Mouse (Mus musculus): ENCODE measurements around the gene Shld2. TPM values are rescaled to one million over a fixed set of nuclear protein-coding genes. Genes with fewer than 3 reads are reported as not detected.

Shld2 gene
- polyA plus RNA-seq, 1 experiment from 2014 or later = 9.7 TPM

DNA sequence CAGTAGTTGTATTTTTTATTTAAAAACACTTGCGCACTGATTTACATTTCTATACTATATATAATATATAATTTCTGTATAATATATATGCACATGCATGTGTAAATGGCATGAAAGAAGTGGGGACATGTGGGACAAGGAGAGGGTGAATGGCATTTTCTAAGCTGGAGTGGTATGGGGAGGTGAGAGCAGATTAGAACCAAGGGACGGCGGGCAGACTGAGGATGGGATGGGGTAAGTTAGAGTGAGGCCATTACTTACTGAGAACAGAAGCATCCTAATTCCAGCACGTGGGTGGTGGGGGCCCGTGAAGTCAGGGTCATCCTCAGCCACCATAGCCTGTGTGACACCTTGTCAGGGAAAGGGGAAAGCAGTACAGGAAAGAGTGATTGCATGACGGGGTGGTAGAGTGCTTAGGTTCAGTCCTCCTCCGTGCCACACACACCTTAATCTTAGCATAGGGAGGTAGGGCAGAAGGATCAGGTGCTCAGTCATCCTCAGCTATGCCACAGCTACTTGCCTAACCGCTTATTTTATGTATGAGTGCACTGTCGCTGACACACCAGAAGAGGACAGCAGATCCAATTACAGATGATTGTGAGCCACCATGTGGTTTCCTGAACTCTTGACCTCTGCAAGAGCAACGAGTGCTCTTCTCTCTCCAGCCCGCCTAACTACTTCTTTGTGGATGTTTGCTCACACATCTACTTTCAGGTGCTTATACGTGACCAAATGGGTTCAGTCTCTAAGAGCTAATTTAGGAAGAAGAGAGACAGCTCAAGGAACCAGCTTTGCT lies 35.7 kb upstream of the Shld2 start:
- WGBS (ENCODE audit: insufficient replicate concordance) = 64% methylated on average over 12 of the region's 12 CpGs
- H3K9me3 ChIP-seq (replicated peaks) = no peaks in the 10 kb centered on the region
- H3K4me1 ChIP-seq = no peaks in the 10 kb centered on the region
- H3K4me3 ChIP-seq = no peak overlapping the region
- peaks cover 31% of the 10 kb centered on the region for H3K36me3 ChIP-seq
- no peak overlapping the region for H3K27ac ChIP-seq
- peak; percentile 49 for ATAC-seq
- H3K27me3 ChIP-seq (replicated peaks) = no peaks in the 10 kb centered on the region
- H3K9ac ChIP-seq = no peak overlapping the region
- no peak overlapping the region for H3K4me2 ChIP-seq

DNA sequence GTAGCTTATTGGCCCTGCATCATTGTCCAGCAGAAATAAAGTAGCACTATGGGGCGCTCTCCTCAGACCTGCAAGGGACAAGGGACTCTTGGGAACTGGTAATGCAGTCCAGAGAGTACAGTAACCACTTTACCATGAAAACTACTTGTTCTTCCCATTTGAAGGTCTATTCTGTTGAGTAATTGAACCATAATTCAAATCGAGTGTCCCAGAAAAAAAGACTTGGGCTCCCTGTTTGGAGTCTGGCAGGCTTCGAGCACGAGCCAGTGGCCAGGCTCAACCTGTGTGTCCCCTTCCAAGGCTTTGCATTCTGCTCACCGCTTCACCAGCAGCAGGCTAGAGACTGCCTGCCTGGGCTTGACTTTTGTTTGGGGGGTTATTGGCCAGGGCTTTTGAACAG lies 34.1 kb upstream of the Shld2 start:
- WGBS (ENCODE audit: insufficient replicate concordance) = 82% methylated on average over 5 of the region's 5 CpGs
- Histone ChIP-seq H3K9ac (no peak overlapping the region), H3K27ac (no peak overlapping the region), H3K4me3 (no peak overlapping the region), H3K36me3 (peaks cover 43% of the 10 kb centered on the region), H3K4me2 (no peak overlapping the region), H3K4me1 (no peaks in the 10 kb centered on the region), H3K9me3 (replicated peaks) (no peaks in the 10 kb centered on the region), H3K27me3 (replicated peaks) (no peaks in the 10 kb centered on the region)
- no peak for ATAC-seq

DNA sequence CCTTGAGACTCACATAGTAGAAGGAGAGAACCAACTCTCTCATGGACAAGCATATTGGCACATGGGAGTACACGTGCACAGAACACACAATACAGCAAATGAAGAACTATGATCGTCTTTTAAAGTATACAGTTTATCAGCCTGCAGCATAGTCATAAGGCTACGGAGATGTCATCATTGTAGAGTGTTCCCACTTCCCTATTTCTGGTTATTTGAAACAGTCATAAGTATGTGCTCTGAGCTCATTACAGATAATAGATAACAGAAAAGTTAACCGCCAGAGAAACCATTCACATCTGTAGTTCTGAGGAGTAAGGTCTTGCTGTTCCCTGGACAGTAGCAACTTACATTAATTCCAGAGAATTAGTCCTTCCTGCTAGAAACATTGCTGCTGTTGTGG lies 32.8 kb upstream of the Shld2 start:
- WGBS (ENCODE audit: insufficient replicate concordance) = 55% methylated on average over 4 of the region's 4 CpGs
- ATAC-seq = no peak
- H3K4me3 ChIP-seq = no peak overlapping the region
- no peak overlapping the region for H3K27ac ChIP-seq
- no peak overlapping the region for H3K4me2 ChIP-seq
- no peak overlapping the region for H3K9ac ChIP-seq
- no peaks in the 10 kb centered on the region for H3K27me3 ChIP-seq (replicated peaks)
- no peaks in the 10 kb centered on the region for H3K4me1 ChIP-seq
- no peaks in the 10 kb centered on the region for H3K9me3 ChIP-seq (replicated peaks)
- peaks cover 52% of the 10 kb centered on the region for H3K36me3 ChIP-seq

DNA sequence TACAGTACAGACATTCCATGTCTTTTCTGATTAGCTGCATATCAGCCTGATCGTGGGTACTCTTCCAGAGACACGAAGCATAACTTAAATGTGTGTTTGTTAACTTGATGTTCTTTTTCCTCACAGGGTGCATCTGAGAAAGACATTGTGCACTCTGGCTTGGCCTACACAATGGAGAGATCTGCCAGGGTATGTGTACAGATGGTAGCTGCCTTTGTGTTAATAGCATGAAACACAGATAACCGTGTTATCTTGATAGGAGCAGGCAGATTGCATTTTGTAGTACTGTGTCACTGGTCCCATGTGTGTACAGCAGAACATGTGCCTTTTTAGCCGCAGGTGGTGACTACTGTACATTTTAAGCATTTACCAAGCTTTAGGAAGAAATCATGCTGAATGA lies 31.7 kb upstream of the Shld2 start:
- ATAC-seq = no peak
- H3K27ac ChIP-seq = no peak overlapping the region
- H3K4me1 ChIP-seq = no peaks in the 10 kb centered on the region
- H3K9me3 ChIP-seq (replicated peaks) = no peaks in the 10 kb centered on the region
- no peak overlapping the region for H3K4me3 ChIP-seq
- no peaks in the 10 kb centered on the region for H3K27me3 ChIP-seq (replicated peaks)
- peaks cover 63% of the 10 kb centered on the region for H3K36me3 ChIP-seq
- no peak overlapping the region for H3K4me2 ChIP-seq
- 80% methylated on average over 4 of the region's 4 CpGs for WGBS (ENCODE audit: insufficient replicate concordance)
- H3K9ac ChIP-seq = no peak overlapping the region

DNA sequence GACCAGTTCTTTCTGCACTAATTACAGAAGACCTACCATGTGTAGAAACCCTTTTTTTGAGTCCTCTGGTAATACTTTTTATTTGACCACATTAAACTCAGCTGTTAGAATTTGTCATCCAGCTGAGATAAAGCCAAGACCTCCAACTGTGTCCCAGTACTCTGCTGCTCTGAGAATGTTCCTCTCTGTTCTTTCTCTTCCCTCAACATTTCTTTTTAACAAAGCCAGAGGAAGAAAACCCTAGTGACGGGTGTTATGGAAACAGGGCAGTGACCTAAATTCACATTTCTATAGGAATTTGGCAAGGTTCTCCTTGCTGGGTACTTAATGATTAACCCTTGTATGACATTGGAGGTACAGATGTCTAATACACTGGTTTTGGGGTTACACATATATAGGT lies 29.2 kb upstream of the Shld2 start:
- Histone ChIP-seq H3K27me3 (replicated peaks) (no peaks in the 10 kb centered on the region), H3K9ac (no peak overlapping the region), H3K4me3 (no peak overlapping the region), H3K27ac (no peak overlapping the region), H3K36me3 (peaks cover 87% of the 10 kb centered on the region), H3K4me1 (no peaks in the 10 kb centered on the region), H3K9me3 (replicated peaks) (no peaks in the 10 kb centered on the region), H3K4me2 (no peak overlapping the region)
- ATAC-seq = no peak
- WGBS (ENCODE audit: insufficient replicate concordance) = 57% methylated on average over 1 of the region's 1 CpGs

DNA sequence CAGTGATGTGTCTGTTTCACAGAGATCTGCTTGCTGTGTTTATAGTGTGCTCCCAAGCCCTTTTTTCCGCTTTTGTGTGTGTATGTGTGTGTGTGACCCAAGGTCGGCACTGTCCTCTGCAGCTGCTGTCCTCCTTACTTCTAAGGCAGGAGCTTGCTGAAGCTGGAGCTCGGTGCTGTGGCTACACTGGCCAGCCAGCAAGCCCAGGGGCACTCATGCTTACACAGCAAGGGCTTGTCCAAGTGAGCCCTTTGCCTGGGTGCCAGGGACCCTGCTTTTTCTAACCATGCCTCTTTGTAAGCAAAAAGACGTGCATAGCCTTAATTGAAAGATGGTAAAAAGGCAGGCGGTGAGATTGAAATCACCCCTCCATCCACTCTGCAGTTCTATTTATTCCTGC lies 22.2 kb upstream of the Shld2 start:
- H3K36me3 ChIP-seq = peaks cover 84% of the 10 kb centered on the region
- H3K27ac ChIP-seq = no peak overlapping the region
- no peaks in the 10 kb centered on the region for H3K4me1 ChIP-seq
- no peak overlapping the region for H3K4me3 ChIP-seq
- H3K9me3 ChIP-seq (replicated peaks) = no peaks in the 10 kb centered on the region
- H3K9ac ChIP-seq = no peak overlapping the region
- H3K27me3 ChIP-seq (replicated peaks) = no peaks in the 10 kb centered on the region
- no peak for ATAC-seq
- H3K4me2 ChIP-seq = no peak overlapping the region
- 85% methylated on average over 5 of the region's 5 CpGs for WGBS (ENCODE audit: insufficient replicate concordance)

DNA sequence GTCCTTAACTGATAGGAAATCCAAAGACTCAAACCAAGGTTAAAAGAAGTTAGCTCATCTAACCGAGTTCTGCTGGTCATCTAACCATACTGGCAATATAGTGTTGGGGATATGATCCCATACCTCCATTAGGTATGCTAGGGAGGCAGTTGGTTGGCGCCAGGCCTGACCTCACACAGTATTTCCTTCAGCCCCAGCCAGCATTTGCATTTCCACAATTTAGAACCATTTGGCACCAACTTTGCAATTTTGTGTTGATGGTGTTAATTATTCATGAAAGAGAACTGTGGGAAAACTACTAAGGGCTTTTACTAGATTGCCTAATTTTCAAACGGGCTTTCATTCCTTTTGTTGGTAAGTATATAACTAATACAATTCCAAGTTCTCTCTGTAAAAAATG lies 21.6 kb upstream of the Shld2 start:
- H3K4me2 ChIP-seq = no peak overlapping the region
- no peaks in the 10 kb centered on the region for H3K9me3 ChIP-seq (replicated peaks)
- no peak overlapping the region for H3K27ac ChIP-seq
- H3K27me3 ChIP-seq (replicated peaks) = no peaks in the 10 kb centered on the region
- H3K4me3 ChIP-seq = no peak overlapping the region
- H3K36me3 ChIP-seq = peaks cover 81% of the 10 kb centered on the region
- no peak for ATAC-seq
- no peaks in the 10 kb centered on the region for H3K4me1 ChIP-seq
- H3K9ac ChIP-seq = no peak overlapping the region
- 78% methylated on average over 3 of the region's 3 CpGs for WGBS (ENCODE audit: insufficient replicate concordance)

DNA sequence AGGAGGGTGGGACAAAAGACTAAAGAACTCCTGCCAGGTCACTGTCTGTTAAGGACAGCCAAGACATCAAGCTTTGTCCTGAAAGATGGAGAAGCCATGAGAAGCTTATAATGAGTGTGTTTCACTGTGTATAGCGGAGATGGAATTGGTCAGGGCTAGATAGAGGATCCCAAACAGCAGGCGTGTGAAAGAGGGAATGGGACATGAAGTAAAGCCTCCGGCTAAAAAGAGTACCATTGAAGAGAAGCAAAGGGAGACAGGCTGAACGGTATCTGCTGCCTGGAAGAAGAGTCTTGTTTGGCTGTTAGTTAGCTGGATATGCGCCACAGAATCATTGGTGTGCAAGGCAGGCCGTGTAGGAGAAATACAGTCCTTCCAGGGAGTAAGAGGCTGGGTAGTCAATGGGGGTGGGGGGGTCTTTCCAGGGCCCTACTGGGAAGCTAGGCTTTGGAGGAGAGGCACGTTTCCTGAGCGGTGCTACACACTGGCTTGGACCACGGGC lies 20.4 kb upstream of the Shld2 start:
- no peak for ATAC-seq
- 81% methylated on average over 9 of the region's 9 CpGs for WGBS (ENCODE audit: insufficient replicate concordance)
- Histone ChIP-seq H3K27ac (no peak overlapping the region), H3K4me1 (no peaks in the 10 kb centered on the region), H3K9ac (no peak overlapping the region), H3K27me3 (replicated peaks) (no peaks in the 10 kb centered on the region), H3K4me3 (no peak overlapping the region), H3K36me3 (peaks cover 76% of the 10 kb centered on the region), H3K4me2 (no peak overlapping the region), H3K9me3 (replicated peaks) (no peaks in the 10 kb centered on the region)

DNA sequence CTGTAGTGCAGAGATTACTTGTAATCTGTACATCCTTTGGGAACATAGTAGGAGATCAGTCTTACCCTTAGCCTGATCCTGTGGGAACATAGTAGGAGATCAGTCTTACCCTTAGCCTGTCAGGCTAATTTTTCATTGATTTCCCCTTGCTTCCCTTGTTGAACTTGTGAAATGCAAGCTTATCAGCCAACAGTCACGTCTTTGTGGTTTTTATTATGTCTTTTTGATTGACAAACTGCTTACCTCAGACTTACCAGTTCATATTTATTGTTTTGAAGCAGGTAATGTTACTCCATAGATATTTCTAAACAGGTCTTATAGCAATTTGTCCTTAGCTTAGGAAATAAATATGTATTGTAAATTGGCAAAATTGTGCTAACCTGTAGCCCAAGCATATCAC lies 17.3 kb upstream of the Shld2 start:
- H3K36me3 ChIP-seq = peaks cover 73% of the 10 kb centered on the region
- no peak for ATAC-seq
- H3K27me3 ChIP-seq (replicated peaks) = no peaks in the 10 kb centered on the region
- H3K9ac ChIP-seq = no peak overlapping the region
- no peak overlapping the region for H3K27ac ChIP-seq
- no peak overlapping the region for H3K4me3 ChIP-seq
- H3K4me1 ChIP-seq = no peaks in the 10 kb centered on the region
- no peaks in the 10 kb centered on the region for H3K9me3 ChIP-seq (replicated peaks)
- no peak overlapping the region for H3K4me2 ChIP-seq
- WGBS (ENCODE audit: insufficient replicate concordance) = 25% methylated on average over 1 of the region's 1 CpGs

DNA sequence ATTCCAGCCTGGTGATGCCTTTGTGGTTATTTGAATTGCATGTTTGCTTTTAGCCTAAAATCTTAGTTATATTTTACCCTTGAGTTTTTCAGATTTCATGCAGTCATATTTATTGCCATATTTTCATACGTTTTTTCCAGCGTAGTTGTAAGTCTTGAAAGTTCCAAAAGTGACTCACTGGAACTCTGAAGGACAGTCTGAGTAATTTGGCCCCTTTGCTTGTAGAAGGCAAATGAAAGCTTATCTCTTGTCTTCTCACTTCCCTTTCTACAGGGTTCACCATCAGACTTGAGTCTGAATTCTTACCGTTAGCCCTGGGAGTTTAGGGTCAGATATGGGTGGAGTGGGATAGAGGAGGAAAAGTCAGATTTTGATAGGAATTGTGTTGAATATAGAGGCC lies 16.3 kb upstream of the Shld2 start:
- H3K27ac ChIP-seq = no peak overlapping the region
- no peak for ATAC-seq
- no peak overlapping the region for H3K9ac ChIP-seq
- no peaks in the 10 kb centered on the region for H3K9me3 ChIP-seq (replicated peaks)
- 50% methylated on average over 3 of the region's 3 CpGs for WGBS (ENCODE audit: insufficient replicate concordance)
- H3K27me3 ChIP-seq (replicated peaks) = no peaks in the 10 kb centered on the region
- peaks cover 67% of the 10 kb centered on the region for H3K36me3 ChIP-seq
- H3K4me2 ChIP-seq = no peak overlapping the region
- no peak overlapping the region for H3K4me3 ChIP-seq
- H3K4me1 ChIP-seq = no peaks in the 10 kb centered on the region

DNA sequence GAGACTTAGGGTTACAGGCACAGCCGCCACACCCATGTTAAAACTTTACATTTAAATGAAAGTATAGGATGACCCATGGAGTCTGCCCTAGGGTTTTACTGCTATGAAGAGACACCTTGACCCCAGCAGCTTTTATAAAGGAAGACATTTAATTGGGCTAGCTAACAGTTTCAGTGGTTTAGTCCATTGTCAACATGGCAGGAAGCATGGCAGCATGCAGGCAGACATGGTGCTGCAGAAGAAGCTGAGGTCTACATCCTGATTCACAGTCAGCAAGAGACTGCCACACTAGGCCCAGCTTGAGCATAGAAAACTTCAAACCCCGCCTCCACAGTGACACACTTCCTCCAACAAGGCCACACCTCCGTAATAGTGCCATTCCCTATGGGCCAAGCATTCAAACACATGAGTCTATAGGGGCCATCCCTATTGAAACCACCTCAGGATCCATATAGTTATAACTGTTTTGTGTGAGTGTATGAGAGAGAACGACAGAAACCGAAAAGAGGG lies 13.3 kb upstream of the Shld2 start:
- Histone ChIP-seq H3K4me2 (no peak overlapping the region), H3K9ac (no peak overlapping the region), H3K27me3 (replicated peaks) (no peaks in the 10 kb centered on the region), H3K27ac (no peak overlapping the region), H3K4me3 (no peak overlapping the region), H3K9me3 (replicated peaks) (no peaks in the 10 kb centered on the region), H3K36me3 (peaks cover 60% of the 10 kb centered on the region), H3K4me1 (no peaks in the 10 kb centered on the region)
- ATAC-seq = no peak
- 74% methylated on average over 5 of the region's 5 CpGs for WGBS (ENCODE audit: insufficient replicate concordance)

DNA sequence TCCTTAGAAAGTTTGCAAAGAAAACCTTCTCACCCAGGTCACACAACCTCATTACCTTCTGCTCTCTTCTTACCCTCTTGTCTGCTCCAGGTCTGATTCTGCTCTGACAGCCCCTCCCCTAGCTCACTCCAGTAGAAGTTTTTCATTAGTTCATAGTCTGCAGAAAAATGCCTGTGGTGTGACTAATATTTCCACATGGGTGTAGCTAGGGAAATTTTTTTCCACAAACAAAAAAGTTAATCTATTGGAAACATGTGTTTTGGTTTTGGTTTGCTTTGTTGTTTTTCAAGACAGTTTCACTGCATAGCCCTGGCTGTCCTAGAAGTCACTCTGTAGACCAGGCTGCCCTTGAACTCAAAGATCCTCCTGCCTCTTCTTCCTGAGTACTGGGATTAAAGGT lies 7.8 kb upstream of the Shld2 start:
- ATAC-seq = no peak
- peaks cover 2% of the 10 kb centered on the region for H3K4me1 ChIP-seq
- no peak overlapping the region for H3K9ac ChIP-seq
- H3K27me3 ChIP-seq (replicated peaks) = no peaks in the 10 kb centered on the region
- H3K36me3 ChIP-seq = peaks cover 31% of the 10 kb centered on the region
- H3K4me3 ChIP-seq = no peak overlapping the region
- H3K4me2 ChIP-seq = no peak overlapping the region
- no peak overlapping the region for H3K27ac ChIP-seq
- H3K9me3 ChIP-seq (replicated peaks) = no peaks in the 10 kb centered on the region

DNA sequence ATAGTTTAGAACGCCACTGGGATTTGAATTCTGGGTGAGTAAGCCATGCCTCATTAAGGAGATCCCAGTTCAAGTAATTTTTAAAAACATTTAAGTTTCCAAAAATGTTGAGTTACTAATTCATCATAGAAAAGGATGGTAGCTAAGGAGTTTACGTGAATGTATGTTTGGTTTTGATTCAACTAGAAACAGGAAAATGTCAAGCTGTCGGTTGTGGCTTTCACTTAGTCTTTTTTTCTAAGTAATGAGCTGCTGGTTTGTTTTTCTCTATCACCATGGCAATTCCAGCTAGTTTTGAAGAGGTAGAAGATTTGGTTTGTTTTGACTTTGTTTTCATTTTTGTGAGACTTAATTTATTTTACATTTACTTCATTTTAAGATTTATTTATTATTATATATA lies 7.1 kb upstream of the Shld2 start:
- no peaks in the 10 kb centered on the region for H3K27me3 ChIP-seq (replicated peaks)
- no peak overlapping the region for H3K9ac ChIP-seq
- H3K36me3 ChIP-seq = peaks cover 27% of the 10 kb centered on the region
- H3K9me3 ChIP-seq (replicated peaks) = no peaks in the 10 kb centered on the region
- no peak for ATAC-seq
- no peak overlapping the region for H3K27ac ChIP-seq
- no peak overlapping the region for H3K4me2 ChIP-seq
- 77% methylated on average over 3 of the region's 3 CpGs for WGBS (ENCODE audit: insufficient replicate concordance)
- H3K4me1 ChIP-seq = peaks cover 9% of the 10 kb centered on the region
- H3K4me3 ChIP-seq = no peak overlapping the region
